Mouse (Mus musculus): ENCODE results near the gene Xrcc1. TPM values are rescaled to one million over a fixed set of nuclear protein-coding genes. Genes with fewer than 3 reads are reported as not detected.

Gene Xrcc1
- polyA plus RNA-seq, 1 experiment from 2014 or later = 17.9 TPM

DNA sequence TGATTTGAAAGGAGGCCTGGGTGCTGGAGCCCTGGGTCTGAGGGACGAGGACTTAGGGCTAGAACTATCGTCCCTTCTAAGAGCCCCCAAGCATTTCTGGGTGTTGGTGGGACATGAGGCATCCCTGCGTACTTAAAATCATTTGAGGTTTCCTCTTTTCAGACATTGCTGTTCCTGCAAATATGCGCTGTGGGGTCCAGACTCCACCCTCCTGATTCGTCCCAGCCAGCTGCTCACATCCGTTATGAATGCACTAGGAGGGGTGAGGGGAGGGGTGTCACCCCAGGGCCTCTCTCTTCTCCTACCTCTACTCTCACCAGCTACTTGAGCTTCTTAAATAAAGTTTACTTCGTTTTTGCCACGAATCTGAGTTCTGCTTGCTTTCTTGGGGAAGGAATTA lies 62.5 kb downstream of the Xrcc1 start:
- DNase-seq (no peak), ATAC-seq (no peak)

DNA sequence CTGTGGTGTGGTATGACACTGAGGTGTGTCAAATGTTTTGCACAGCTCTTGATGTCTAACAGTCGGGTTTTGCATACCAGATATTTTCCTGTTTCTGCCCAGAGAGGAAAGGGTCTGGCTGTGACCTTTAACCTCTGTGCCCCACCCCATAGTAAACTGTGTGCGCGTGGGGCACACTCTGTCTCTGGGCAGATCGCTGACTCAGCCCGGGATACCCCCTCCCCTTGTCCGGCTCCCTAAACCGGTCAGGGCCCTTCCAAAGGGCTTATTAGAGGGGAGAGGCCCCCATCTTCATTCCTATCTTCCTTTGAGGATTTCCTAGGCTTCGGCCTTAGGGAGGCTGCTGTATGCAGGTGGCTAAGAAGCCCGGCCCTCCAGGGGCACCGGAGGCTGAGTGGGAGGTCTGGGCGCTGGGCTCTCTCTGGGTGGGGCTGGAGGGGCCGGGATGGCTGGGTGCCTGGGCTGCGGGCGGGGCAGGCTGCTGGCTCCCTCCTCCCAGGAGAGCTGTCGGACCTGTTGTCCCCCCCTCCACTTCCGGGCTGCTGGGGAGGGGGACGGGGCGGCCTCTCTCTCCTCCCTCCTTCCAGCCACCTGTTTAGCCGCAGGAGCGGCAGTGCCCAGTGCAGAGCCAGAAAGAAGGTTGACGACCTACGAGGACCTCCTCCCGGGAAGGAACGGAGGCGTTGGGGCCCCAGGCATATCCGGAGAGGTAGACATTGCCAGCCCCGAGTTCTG lies 64.2 kb downstream of the Xrcc1 start, which contains the start of gene Phldb3:
TSS of gene Phldb3 (plus strand) at position 620 of the 735 bp plus-strand sequence.
- TF ChIP-seq EP300 (IDR thresholded peaks at IDR 0.05; ENCODE audit: low read depth) (no peak), CTCF (IDR thresholded peaks at IDR 0.05; ENCODE audit: low read depth) (no peak)
- peak; percentile 51 for ATAC-seq
- Histone ChIP-seq H3K27ac (ENCODE audit: low read depth) (peak within 1 kb of the TSS; percentile 89), H3K36me3 (replicated peaks; ENCODE audit: insufficient read depth, low read length) (0 out of 2 replicates have a peak, but pooled peaks cover 4% of the 10 kb centered on the region), H3K4me2 (ENCODE audit: low read depth, low read length) (peak within 1 kb of the TSS; percentile 91), H3K4me1 (ENCODE audit: insufficient read depth) (peaks cover 26% of the 10 kb centered on the region), H3K27me3 (ENCODE audit: insufficient read depth, low read length) (peaks cover 6% of the 10 kb centered on the region; the same call in 1 of the 2 replicates), H3K9ac (replicated peaks) (peak within 1 kb of the TSS; percentile 79), H3K9me3 (ENCODE audit: low read length) (no peaks in the 10 kb centered on the region), H3K4me3 (ENCODE audit: low read depth, low read length) (peak within 1 kb of the TSS; percentile 64)
- peak; percentile 66 for DNase-seq
- WGBS (ENCODE audit: insufficient replicate concordance) = 2% methylated on average over 23 of the region's 27 CpGs

More for the DNA sequence above, 62.5 kb downstream of the Xrcc1 start:
- no peak for TF ChIP-seq EP300 (IDR thresholded peaks at IDR 0.05; ENCODE audit: low read depth)
- no peak for TF ChIP-seq CTCF (IDR thresholded peaks at IDR 0.05; ENCODE audit: low read depth)
- Histone ChIP-seq H3K4me3 (ENCODE audit: low read depth, low read length) (peak overlapping the region; percentile 18; the same call in 1 of the 2 replicates), H3K4me2 (ENCODE audit: low read depth, low read length) (peak overlapping the region; percentile 59), H3K9me3 (ENCODE audit: low read length) (no peaks in the 10 kb centered on the region), H3K27me3 (ENCODE audit: insufficient read depth, low read length) (peaks cover 6% of the 10 kb centered on the region; the same call in 1 of the 2 replicates), H3K9ac (replicated peaks) (peak overlapping the region; percentile 48; the same call in 1 of the 2 replicates), H3K4me1 (ENCODE audit: insufficient read depth) (peaks cover 26% of the 10 kb centered on the region), H3K36me3 (replicated peaks; ENCODE audit: insufficient read depth, low read length) (peaks cover 7% of the 10 kb centered on the region; the same call in 1 of the 2 replicates), H3K27ac (ENCODE audit: low read depth) (peak overlapping the region; percentile 59; the same call in 1 of the 2 replicates)
- WGBS (ENCODE audit: insufficient replicate concordance) = 44% methylated on average over 8 of the region's 8 CpGs

DNA sequence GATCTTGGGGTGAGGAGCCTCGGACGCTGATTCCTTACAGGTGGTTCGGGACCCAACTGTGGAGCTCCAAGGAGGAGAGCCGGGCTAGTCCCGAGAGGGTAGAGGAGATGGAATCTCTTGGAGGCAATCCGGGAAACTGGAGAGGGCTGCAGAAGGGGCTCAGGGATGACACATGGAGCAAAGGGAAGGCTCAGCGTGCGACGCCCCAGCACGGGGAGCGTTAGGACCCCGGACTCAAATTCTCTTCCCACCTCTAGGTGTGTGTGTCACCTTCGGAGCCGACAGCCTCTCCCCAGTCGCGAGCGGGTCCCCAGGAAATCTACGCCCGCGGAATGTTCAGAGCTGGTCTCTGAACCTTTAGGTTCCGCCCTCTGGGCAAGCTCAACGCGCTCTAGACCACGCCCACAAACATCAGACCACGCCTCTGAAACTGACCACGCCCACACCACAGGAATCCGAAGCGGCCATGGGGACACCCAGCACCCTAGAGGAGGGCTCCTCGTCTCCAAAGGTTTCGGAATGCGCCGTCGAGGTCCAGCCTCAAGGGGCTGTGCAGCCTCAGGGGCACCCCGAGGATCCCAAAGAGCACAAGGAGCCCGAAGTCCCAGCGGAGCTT lies 64.9 kb downstream of the Xrcc1 start:
- Histone ChIP-seq H3K4me1 (ENCODE audit: insufficient read depth) (peaks cover 26% of the 10 kb centered on the region), H3K27me3 (ENCODE audit: insufficient read depth, low read length) (peaks cover 6% of the 10 kb centered on the region; the same call in 1 of the 2 replicates), H3K4me2 (ENCODE audit: low read depth, low read length) (peak overlapping the region; percentile 91), H3K4me3 (ENCODE audit: low read depth, low read length) (peak overlapping the region; percentile 64), H3K9me3 (ENCODE audit: low read length) (no peaks in the 10 kb centered on the region), H3K9ac (replicated peaks) (peak overlapping the region; percentile 79), H3K27ac (ENCODE audit: low read depth) (peak overlapping the region; percentile 89), H3K36me3 (replicated peaks; ENCODE audit: insufficient read depth, low read length) (0 out of 2 replicates have a peak, but pooled peaks cover 4% of the 10 kb centered on the region)
- DNase-seq (peak; percentile 97), ATAC-seq (peak; percentile 75)
- WGBS (ENCODE audit: insufficient replicate concordance) = 2% methylated on average over 36 of the region's 36 CpGs
- TF ChIP-seq EP300 (IDR thresholded peaks at IDR 0.05; ENCODE audit: low read depth) = no peak
- TF ChIP-seq CTCF (IDR thresholded peaks at IDR 0.05; ENCODE audit: low read depth) = no peak

DNA sequence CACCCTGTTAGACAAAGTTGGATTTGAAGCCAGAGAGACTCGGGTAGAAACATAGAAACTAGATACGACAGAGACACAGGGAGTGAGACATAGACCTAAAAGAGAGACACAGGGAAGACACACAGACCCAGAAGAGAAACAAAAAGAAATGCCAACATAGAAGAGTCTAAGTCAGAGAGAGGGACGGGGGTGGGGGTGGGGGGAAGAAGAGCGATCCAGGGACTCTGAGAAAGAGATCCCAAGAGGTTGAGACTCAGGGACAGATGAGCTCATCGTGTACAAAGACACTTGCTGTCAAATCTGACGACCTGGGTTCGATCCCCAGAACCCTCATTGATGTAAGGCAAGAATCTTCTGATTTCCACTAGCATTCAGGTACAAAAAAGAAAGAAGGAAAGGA lies 65.6 kb downstream of the Xrcc1 start:
- peak overlapping the region; percentile 79 for H3K9ac ChIP-seq (replicated peaks)
- DNase-seq (no peak), ATAC-seq (no peak)
- TF ChIP-seq EP300 (IDR thresholded peaks at IDR 0.05; ENCODE audit: low read depth) = no peak
- TF ChIP-seq CTCF (IDR thresholded peaks at IDR 0.05; ENCODE audit: low read depth) = no peak
- 0 out of 2 replicates have a peak, but pooled peaks cover 7% of the 10 kb centered on the region for H3K36me3 ChIP-seq (replicated peaks; ENCODE audit: insufficient read depth, low read length)
- peak overlapping the region; percentile 11; the same call in 1 of the 2 replicates for H3K27ac ChIP-seq (ENCODE audit: low read depth)
- H3K9me3 ChIP-seq (ENCODE audit: low read length) = no peaks in the 10 kb centered on the region
- H3K4me1 ChIP-seq (ENCODE audit: insufficient read depth) = peaks cover 26% of the 10 kb centered on the region
- 9% methylated on average over 7 of the region's 7 CpGs for WGBS (ENCODE audit: insufficient replicate concordance)
- H3K4me3 ChIP-seq (ENCODE audit: low read depth, low read length) = peak overlapping the region; percentile 64
- peaks cover 6% of the 10 kb centered on the region; the same call in 1 of the 2 replicates for H3K27me3 ChIP-seq (ENCODE audit: insufficient read depth, low read length)
- H3K4me2 ChIP-seq (ENCODE audit: low read depth, low read length) = peak overlapping the region; percentile 91

DNA sequence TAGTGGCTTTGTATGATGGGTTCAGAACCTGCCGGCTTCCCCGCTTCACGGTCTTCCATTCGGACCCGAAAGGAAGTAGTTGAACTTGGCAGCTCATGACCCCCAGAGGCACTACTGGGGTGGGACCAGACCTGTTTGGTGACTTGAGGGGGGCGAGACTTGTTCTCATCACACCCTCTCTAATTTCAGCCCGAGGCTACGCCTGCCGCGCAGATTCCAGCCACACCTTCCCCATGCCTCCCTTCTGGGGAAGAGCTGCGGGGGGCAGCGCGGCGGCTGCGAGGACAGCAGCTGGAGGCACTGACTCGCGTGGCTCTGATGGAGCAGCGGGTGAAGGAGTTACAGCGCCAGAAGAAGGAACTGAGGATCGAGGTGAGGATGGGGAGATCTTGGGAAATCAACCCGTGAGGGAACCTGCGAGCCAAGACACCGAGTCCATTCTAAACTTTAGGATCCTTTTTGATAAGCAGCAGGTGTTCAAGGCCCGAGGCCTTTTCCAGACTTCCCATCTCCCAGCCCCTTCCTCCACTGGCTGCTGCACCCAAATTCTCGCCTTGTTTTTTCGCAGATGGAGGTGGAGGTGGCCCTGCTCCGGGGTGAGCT lies 66.3 kb downstream of the Xrcc1 start:
- ATAC-seq (no peak), DNase-seq (no peak)
- H3K4me1 ChIP-seq (ENCODE audit: insufficient read depth) = peaks cover 26% of the 10 kb centered on the region
- H3K36me3 ChIP-seq (replicated peaks; ENCODE audit: insufficient read depth, low read length) = peaks cover 6% of the 10 kb centered on the region; the same call in 1 of the 2 replicates
- H3K27ac ChIP-seq (ENCODE audit: low read depth) = no peak overlapping the region
- peak overlapping the region; percentile 29 for H3K4me3 ChIP-seq (ENCODE audit: low read depth, low read length)
- no peak for TF ChIP-seq EP300 (IDR thresholded peaks at IDR 0.05; ENCODE audit: low read depth)
- TF ChIP-seq CTCF (IDR thresholded peaks at IDR 0.05; ENCODE audit: low read depth) = no peak
- 16% methylated on average over 27 of the region's 27 CpGs for WGBS (ENCODE audit: insufficient replicate concordance)
- no peak overlapping the region for H3K9ac ChIP-seq (replicated peaks)
- peaks cover 6% of the 10 kb centered on the region; the same call in 1 of the 2 replicates for H3K27me3 ChIP-seq (ENCODE audit: insufficient read depth, low read length)
- no peaks in the 10 kb centered on the region for H3K9me3 ChIP-seq (ENCODE audit: low read length)
- peak overlapping the region; percentile 91 for H3K4me2 ChIP-seq (ENCODE audit: low read depth, low read length)
